Mouse (Mus musculus): ENCODE measurements around the gene Bik.

Gene Bik

GRCm38 (mm10) chr15:83512489-83513281 is 14.0 kb upstream of the Bik start:
- no peak for DNase-seq (ENCODE audit: low spot score in 2 of 2)

- no peak for DNase-seq (ENCODE audit: low spot score in 2 of 2)
These were observed 11.6 kb upstream of the Bik start for GRCm38 (mm10) chr15:83515018-83515417.

GRCm38 (mm10) chr15:83518215-83519048 is 8.2 kb upstream of the Bik start:
- peak; percentile 39 to 46 for DNase-seq (ENCODE audit: low spot score in 2 of 2)

GRCm38 (mm10) chr15:83520861-83521382 is 5.7 kb upstream of the Bik start:
- no peak for DNase-seq (ENCODE audit: low spot score in 2 of 2)

GRCm38 (mm10) chr15:83523196-83523595 is 3.5 kb upstream of the Bik start:
- DNase-seq (ENCODE audit: low spot score in 2 of 2) = no peak

GRCm38 (mm10) chr15:83523638-83524332 is 2.9 kb upstream of the Bik start:
- DNase-seq (ENCODE audit: low spot score in 2 of 2) = no peak

GRCm38 (mm10) chr15:83524333-83524729 is 2.3 kb upstream of the Bik start:
- no peak for DNase-seq (ENCODE audit: low spot score in 2 of 2)

GRCm38 (mm10) chr15:83527092-83527437 is 403 bp downstream of the Bik start:
- DNase-seq (ENCODE audit: low spot score in 2 of 2) = no peak

GRCm38 (mm10) chr15:83527747-83528146 is 1.1 kb downstream of the Bik start:
- DNase-seq (ENCODE audit: low spot score in 2 of 2) = no peak

- no peak for DNase-seq (ENCODE audit: low spot score in 2 of 2)
These were observed 2.2 kb downstream of the Bik start for GRCm38 (mm10) chr15:83528892-83529291.

- DNase-seq (ENCODE audit: low spot score in 2 of 2) = no peak
These were observed 3.1 kb downstream of the Bik start for GRCm38 (mm10) chr15:83529765-83530164.

GRCm38 (mm10) chr15:83530233-83530632 is 3.6 kb downstream of the Bik start:
- no peak for DNase-seq (ENCODE audit: low spot score in 2 of 2)

GRCm38 (mm10) chr15:83530688-83531087 is 4.0 kb downstream of the Bik start:
- no peak for DNase-seq (ENCODE audit: low spot score in 2 of 2)

GRCm38 (mm10) chr15:83531961-83532469 is 5.4 kb downstream of the Bik start:
- DNase-seq (ENCODE audit: low spot score in 2 of 2) = no peak

GRCm38 (mm10) chr15:83532606-83533005 is 5.9 kb downstream of the Bik start:
- no peak for DNase-seq (ENCODE audit: low spot score in 2 of 2)

GRCm38 (mm10) chr15:83534960-83535889 is 8.6 kb downstream of the Bik start:
- DNase-seq (ENCODE audit: low spot score in 2 of 2) = no peak

GRCm38 (mm10) chr15:83535890-83536231 is 9.2 kb downstream of the Bik start:
- no peak for DNase-seq (ENCODE audit: low spot score in 2 of 2)

- no peak for DNase-seq (ENCODE audit: low spot score in 2 of 2)
These were observed 12.2 kb downstream of the Bik start for GRCm38 (mm10) chr15:83538855-83539254.

- no peak for DNase-seq (ENCODE audit: low spot score in 2 of 2)
These were observed 13.2 kb downstream of the Bik start for GRCm38 (mm10) chr15:83539905-83540304.

- DNase-seq (ENCODE audit: low spot score in 2 of 2) = no peak
These were observed 15.1 kb downstream of the Bik start for GRCm38 (mm10) chr15:83541647-83542287.

Measured in frontal cortex, postnatal 25 days (tissue).